Mouse (Mus musculus) erythroblast, adult 5-6 weeks (primary cell): ENCODE results near the gene Lsr. TPM values are rescaled to one million over a fixed set of nuclear protein-coding genes. Genes with fewer than 3 reads are reported as not detected.
A peak's percentile ranks its signal among the peaks of the same experiment; 100 is the strongest.
"Not testable (repeated sequence)": the region's sequence is repeated elsewhere in the genome, so short reads cannot be mapped to it uniquely, and the experiment has no call there.

ENCODE experiments used
- ATAC-seq: replicated peaks from 2 replicates; pipeline ENCODE4 v1.8.0; 2016; ENCODE audit warnings: moderate number of reproducible peaks, mild to moderate bottlenecking, moderate TSS enrichment, inconsistent platforms; ENCODE audit not compliant: poor library complexity, low FRiP score, severe bottlenecking
- total RNA-seq, 2 experiments: library from RNA; stranded (forward) in 1 of 2; stranded (reverse) in 1 of 2; fragments of 150-400 nt in 1 of 2; fragments of 200-764, 138-1000 nt in 1 of 2; gene quantifications; 2 replicates each; pipeline versions ENCODE4 v1.2.3 to v1.2.4; 2015 to 2017; ENCODE audit warnings: low replicate concordance in 2 of 2

The Lsr gene
- total RNA-seq, 2 experiments from 2014 or later: 0.77 to 2.9 TPM

DNA sequence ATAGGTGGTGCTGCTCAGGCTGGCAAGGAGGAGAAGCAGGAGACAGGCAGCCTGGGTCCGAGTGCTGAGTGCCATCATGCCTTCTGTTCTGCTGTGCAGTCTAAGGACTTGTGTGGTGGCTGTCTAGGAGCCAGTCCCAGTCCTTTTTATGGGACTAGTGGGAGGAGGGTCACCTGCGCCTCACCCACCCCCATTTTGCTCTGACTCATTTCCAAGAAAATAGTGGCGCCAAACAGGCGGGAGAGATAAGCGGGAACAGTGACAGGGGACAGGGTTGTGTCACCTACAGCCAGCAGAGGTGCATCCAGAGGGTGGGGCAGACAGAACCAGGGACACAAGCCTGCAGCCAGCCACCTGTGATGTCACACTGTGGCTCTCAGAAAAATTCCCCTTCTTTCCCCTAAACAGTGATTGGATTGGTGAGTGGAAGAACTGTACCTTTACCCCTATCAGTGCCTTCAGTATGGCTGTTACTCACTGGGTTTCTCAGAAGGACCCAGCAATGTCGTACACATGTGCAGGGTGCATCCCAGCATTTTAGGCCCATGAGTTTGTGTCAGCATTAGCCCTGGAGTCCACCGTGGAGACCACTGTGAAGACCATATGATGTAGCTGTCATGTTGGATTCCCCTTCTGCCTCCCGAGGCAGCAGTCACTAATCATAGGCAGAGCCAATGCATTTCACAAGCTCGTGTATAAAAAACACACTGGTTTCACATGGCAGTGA is 29.2 kb downstream of the Lsr start, which contains the start of gene Hamp:
Hamp (minus strand) TSS at position 124 of the 727 bp plus-strand sequence.
- no peak for ATAC-seq

DNA sequence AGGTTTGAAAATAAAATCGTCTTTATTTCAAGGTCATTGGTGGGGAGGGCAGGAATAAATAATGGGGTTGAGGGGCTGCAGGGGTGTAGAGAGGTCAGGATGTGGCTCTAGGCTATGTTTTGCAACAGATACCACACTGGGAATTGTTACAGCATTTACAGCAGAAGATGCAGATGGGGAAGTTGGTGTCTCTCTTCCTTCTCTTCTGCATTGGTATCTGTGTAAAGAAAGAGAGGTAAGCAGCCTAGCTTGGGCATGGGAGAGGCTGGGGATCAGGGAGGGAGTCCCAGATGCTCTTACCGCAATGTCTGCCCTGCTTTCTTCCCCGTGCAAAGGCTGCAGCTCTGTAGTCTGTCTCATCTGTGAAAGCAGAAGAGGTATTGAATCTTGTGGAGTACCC is 30.9 kb downstream of the Lsr start:
- ATAC-seq: not testable (repeated sequence)

DNA sequence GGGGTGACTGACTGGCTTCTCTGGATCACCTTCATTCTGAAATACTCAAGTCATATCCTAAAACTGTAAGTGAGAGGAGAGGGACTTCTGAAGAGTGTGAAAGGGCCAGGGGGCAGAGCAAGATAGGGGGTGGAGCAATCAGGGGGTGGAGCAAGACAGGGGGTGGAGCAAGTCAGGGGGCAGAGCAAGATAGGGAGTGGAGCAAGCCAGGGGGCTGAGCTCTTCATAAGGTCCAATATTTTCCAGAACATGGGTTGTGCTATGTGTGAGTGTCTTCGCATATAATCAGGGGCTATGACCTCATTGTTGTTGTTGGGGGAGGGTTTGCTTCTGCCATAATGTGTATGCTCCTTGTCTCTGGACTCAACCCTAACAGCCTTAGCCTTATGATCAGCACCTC is 33.2 kb downstream of the Lsr start:
- ATAC-seq: not testable (repeated sequence)

DNA sequence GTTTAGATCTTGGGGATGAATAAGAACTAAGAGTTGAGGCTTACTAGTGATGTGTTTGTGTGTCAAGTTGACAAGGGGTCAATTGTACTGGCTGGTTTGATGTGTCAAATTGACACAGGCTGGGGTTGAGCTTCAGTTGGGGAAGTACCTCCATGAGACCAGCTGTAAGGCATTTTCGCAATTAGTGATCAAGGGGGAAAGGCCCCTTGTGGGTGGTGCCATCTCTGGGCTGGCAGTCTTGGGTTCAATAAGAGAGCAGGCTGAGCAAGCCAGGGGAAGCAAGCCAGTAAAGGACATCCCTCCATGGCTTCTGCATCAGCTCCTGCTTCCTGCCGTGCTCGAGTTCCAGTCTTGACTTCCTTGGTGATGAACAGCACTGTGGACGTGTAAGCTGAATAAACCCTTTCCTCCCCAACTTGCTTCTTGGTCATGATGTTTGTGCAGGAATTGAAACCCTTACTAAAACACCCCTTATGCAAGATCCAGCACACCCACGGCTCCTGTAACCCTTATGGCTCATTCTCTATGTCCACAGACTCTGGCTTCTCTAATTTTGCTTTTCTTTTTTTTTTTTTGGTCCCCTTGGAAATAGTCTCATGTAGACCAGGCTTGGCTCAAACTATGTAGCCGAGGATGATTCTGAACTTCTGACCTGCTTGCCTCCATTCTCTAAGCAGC is 37.7 kb downstream of the Lsr start:
- ATAC-seq: not testable (repeated sequence)

DNA sequence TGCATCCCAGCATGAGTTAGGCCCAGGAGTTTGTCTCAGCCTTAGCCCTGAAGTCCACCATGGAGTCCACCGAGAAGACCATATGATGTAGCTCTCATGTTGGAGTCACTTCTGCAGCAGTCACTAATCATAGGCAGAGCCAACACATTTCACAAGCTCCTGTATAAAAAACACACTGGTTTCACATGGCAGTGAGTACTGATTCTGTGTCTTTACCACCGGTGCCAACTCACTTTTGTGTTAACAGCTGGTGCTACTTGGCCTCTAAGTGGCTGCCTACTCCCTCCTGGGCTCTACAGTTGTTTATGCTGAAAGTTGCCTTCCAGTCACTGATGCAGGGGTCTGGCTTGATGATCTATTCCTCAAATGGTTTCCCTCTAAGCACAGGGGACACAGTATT is 48.7 kb downstream of the Lsr start, which contains the start of gene Hamp2:
Hamp2 (minus strand) TSS at position 101 of the 400 bp plus-strand sequence.
- not testable (repeated sequence) for ATAC-seq

DNA sequence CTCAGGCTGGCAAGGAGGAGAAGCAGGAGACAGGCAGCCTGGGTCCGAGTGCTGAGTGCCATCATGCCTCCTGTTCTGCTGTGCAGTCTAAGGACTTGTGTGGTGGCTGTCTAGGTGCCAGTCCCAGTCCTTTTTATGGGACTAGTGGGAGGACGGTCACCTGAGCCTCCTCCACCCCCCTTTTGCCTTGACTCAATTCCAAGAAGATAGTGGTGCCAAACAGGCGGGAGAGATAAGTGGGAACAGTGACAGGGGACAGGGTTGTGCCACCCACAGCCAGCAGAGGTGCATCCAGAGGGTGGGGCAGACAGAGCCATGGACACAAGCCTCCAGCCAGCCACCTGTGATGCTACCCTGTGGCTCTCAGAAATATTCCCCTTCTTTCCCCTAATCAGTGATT is 49.2 kb downstream of the Lsr start:
- ATAC-seq: no peak

DNA sequence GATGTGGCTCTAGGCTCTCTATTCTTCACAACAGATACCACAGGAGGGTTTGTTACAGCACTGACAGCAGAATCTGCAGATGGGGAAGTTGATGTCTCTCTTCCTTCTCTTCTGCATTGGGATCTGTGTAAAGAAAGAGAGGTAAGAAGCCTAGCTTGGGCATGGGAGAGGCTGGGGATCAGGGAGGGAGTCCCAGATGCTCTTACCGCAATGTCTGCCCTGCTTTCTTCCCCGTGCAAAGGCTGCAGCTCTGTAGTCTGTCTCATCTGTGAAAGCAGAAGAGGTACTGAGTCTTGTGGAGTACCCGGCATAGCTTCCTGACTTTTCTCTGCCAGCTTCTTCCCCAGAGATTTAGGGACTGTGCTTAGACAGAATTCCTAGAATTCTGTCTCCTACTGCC is 50.8 kb downstream of the Lsr start:
- not testable (repeated sequence) for ATAC-seq

DNA sequence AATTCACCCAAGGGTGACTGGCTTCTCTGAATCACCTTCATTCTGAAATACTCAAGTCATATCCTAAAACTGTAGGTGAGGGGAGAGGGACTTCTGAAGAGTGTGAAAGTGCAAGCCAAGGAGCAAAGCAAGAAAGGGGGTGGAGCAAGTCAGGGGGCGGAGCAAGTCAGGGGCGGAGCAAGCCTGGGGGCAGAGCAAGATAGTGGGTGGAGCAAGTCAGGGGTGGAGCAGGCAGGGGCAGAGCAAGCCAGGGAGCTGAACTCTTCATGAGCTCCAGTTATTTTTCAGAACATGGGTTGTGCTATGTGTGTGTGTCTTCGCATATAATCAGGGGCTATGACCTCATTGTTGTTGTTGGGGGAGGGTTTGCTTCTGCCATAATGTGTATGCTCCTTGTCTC is 53.0 kb downstream of the Lsr start:
- peak; percentile 62 for ATAC-seq

DNA sequence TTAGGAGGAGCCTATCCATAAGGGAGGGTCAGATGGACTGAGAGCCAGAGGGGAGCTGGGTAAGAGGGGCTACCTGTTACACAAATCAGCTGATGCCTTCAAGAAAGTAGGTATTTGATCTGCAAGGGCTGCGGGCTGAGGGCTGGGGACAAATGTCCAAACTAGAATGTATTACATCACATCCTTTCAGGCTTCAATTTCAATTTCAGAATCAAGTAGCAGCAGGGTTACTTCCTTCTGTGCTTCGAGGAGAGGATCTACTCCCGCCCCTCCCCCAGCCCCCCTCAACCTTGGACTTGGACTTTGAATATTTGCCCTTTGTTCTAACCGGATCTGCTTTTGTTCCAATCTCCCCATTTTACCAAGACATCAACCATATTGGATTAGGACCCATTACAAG is 56.0 kb downstream of the Lsr start:
- no peak for ATAC-seq

DNA sequence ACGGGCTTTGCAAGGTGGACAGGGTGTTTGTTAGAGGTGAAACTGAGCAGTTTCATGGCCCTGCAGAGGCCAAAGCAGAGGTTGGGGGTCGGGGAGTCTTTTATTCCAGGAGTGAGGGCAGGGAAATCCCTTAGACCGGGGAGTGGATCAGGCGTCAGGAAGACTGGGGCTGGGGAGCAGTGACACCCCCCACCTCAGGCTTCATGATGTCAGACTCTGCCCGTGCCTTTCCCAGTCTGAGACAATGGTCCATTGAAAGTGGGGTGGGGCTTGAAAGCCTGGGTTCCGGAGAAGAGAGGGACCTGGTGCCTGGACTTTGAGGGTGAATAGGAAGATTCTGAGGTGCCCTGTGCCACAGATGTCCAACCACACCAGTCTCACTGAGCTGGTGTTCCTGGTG is 56.6 kb downstream of the Lsr start:
- ATAC-seq: no peak

DNA sequence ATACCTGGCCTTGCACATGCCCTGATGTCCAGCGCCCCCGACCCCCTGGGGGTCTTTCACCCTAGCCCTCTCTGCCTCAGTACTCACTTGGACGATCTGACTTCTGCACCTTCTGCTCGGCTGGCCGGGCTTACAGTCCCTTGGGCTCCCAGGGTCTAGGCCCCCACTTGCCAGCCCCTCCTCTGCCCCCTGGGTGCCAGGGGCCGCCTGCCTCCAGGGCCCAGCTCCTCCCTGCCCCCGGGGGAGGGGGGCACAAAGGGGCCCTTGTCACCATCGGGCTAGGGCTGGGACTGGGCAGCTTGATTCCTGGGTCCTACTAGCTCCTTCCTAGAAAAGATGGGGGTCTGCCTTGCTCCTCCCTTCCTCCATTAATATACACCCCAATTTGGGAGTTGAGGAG is 58.5 kb downstream of the Lsr start, which contains the start of gene Mag:
Mag (minus strand) TSS at position 142 of the 400 bp plus-strand sequence.
- ATAC-seq: no peak

DNA sequence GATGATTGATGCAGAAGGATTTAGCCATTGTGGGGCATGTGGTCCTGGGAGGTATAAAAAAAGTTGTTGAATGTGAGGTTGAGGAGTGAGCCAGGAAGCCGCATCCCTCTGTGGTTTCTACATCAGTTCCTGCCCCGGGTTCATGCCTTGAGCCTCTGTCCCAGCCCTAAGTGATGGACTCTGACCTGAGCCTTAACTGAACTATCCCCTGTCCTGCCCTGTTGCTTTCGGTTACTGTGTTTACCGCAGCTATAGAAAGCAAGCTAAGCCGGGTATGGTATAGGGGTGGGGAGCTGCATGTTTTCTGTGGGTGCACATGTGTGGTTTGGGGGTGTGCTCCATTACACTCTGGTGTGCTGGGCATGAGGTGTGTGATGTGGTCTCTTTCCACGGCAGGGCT is 63.5 kb downstream of the Lsr start:
- no peak for ATAC-seq

DNA sequence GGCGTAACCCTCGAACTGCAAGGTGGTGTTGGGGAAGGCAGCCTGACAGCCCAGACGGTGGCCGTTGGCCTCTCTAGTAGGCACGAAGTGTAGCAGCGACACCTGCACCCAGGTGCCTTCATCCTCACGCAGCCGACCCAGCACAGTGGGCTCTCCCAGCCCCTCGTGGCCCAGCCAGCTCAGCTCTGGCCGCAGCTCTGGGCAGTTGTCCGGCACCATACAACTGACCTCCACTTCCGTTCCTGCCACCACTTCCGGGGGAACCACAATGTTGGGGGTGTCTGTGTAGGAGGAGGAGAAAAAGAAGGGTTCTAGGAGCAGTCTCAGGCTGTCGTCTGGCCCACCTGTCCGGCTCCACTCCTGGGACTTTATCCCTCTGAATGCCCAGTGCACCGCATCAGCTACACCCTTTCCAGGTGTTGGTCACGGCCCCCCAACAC is 64.3 kb downstream of the Lsr start:
- ATAC-seq: no peak

DNA sequence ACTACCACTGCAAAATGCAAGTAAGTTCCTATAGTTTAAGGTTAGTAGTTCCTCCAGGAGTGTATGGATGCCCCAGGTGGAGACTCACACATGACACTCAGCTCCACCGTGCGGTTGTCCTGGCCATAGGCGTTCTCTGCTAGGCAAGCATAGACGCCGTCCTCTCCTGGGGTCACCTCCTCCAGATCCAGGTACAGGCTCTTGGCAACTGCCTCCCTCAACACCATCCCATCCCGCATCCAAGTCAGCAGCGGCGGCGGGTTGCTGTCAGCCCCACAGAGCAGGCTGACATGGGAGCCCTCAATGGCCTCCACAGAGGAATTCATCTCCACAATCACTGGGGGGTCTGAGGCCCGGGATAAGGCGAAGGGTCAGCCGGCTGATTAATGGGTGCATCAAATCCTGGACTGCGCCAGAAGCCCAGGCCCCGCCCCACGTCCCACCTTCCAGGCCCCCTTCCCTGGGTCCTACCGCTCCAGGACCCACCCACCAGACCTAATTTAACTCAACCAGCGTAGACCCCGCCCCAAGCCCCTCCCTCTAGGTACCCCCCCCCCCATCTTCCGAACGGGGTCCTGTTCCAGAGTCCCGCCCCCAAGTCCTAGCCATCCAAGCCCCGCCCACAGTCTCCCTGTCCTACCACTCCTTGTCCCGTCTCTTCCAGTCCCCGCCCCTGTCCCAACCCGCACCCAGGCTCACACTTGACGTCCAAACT is 64.8 kb downstream of the Lsr start:
- no peak for ATAC-seq

Other genes with a start within 250 kb of the Lsr start
- 28.4 and 42.4 TPM in 2 replicates for gene Tmem147, start 243.9 kb downstream of the Lsr start, total RNA-seq (2015; ENCODE audit: low replicate concordance)
- 9.4 and 12.8 TPM in 2 replicates for gene Tmem147, start 243.9 kb downstream of the Lsr start, total RNA-seq (2017; ENCODE audit: low replicate concordance)
- not detected in 2 replicates for gene Gapdhs, start 229.8 kb downstream of the Lsr start, total RNA-seq (2015; ENCODE audit: low replicate concordance)
- not detected in 2 replicates for gene Gapdhs, start 229.8 kb downstream of the Lsr start, total RNA-seq (2017; ENCODE audit: low replicate concordance)
- not detected in 2 replicates for gene Sbsn, start 222.0 kb downstream of the Lsr start, total RNA-seq (2015; ENCODE audit: low replicate concordance)
- gene Sbsn, start 222.0 kb downstream of the Lsr start, total RNA-seq (2017; ENCODE audit: low replicate concordance): not detected in 2 replicates
- 7.7 and 29.0 TPM in 2 replicates for gene Dmkn, start 209.7 kb downstream of the Lsr start, total RNA-seq (2015; ENCODE audit: low replicate concordance)
- 5.3 and 10.9 TPM in 2 replicates for gene Dmkn, start 209.7 kb downstream of the Lsr start, total RNA-seq (2017; ENCODE audit: low replicate concordance)
- not detected in 2 replicates for gene Krtdap, start 185.6 kb downstream of the Lsr start, total RNA-seq (2015; ENCODE audit: low replicate concordance)
- not detected in 2 replicates for gene Krtdap, start 185.6 kb downstream of the Lsr start, total RNA-seq (2017; ENCODE audit: low replicate concordance)
- 8.1 and 11.1 TPM in 2 replicates for gene Ffar2, start 149.7 kb downstream of the Lsr start, total RNA-seq (2015; ENCODE audit: low replicate concordance)
- 10.6 and 12.3 TPM in 2 replicates for gene Ffar2, start 149.7 kb downstream of the Lsr start, total RNA-seq (2017; ENCODE audit: low replicate concordance)
- gene Ffar3, start 117.3 kb downstream of the Lsr start, total RNA-seq (2015; ENCODE audit: low replicate concordance): not detected in 2 replicates
- not detected in 2 replicates for gene Ffar3, start 117.3 kb downstream of the Lsr start, total RNA-seq (2017; ENCODE audit: low replicate concordance)
- gene Ffar1, start 111.9 kb downstream of the Lsr start, total RNA-seq (2015; ENCODE audit: low replicate concordance): not detected in 2 replicates
- not detected in 2 replicates for gene Ffar1, start 111.9 kb downstream of the Lsr start, total RNA-seq (2017; ENCODE audit: low replicate concordance)
- gene Cd22, start 93.1 kb downstream of the Lsr start, total RNA-seq (2015; ENCODE audit: low replicate concordance): 1.0 and 19.6 TPM in 2 replicates
- gene Cd22, start 93.1 kb downstream of the Lsr start, total RNA-seq (2017; ENCODE audit: low replicate concordance): 0.42 TPM in 1 of 2 replicates, not detected in the other
- not detected in 2 replicates for gene Mag, start 58.6 kb downstream of the Lsr start, total RNA-seq (2015; ENCODE audit: low replicate concordance)
- 0.70 TPM in 1 of 2 replicates, not detected in the other for gene Mag, start 58.6 kb downstream of the Lsr start, total RNA-seq (2017; ENCODE audit: low replicate concordance)
- gene Hamp2, start 48.8 kb downstream of the Lsr start, total RNA-seq (2015; ENCODE audit: low replicate concordance): not detected in 2 replicates
- not detected in 2 replicates for gene Hamp2, start 48.8 kb downstream of the Lsr start, total RNA-seq (2017; ENCODE audit: low replicate concordance)
- gene Hamp, start 29.4 kb downstream of the Lsr start, total RNA-seq (2015; ENCODE audit: low replicate concordance): not detected in 2 replicates
- gene Hamp, start 29.4 kb downstream of the Lsr start, total RNA-seq (2017; ENCODE audit: low replicate concordance): not detected in 2 replicates
- gene Usf2, start 16.7 kb downstream of the Lsr start, total RNA-seq (2015; ENCODE audit: low replicate concordance): 36.5 and 39.3 TPM in 2 replicates
- 47.0 and 47.3 TPM in 2 replicates for gene Usf2, start 16.7 kb downstream of the Lsr start, total RNA-seq (2017; ENCODE audit: low replicate concordance)
- not detected in 2 replicates for gene Fam187b, start 326 bp upstream of the Lsr start, total RNA-seq (2015; ENCODE audit: low replicate concordance)
- gene Fam187b, start 326 bp upstream of the Lsr start, total RNA-seq (2017; ENCODE audit: low replicate concordance): not detected in 2 replicates
- 183 and 286 TPM in 2 replicates for gene Fxyd5, start 69.0 kb upstream of the Lsr start, total RNA-seq (2015; ENCODE audit: low replicate concordance)
- 67.1 and 90.7 TPM in 2 replicates for gene Fxyd5, start 69.0 kb upstream of the Lsr start, total RNA-seq (2017; ENCODE audit: low replicate concordance)
- gene Fxyd7, start 78.0 kb upstream of the Lsr start, total RNA-seq (2015; ENCODE audit: low replicate concordance): not detected in 2 replicates
- gene Fxyd7, start 78.0 kb upstream of the Lsr start, total RNA-seq (2017; ENCODE audit: low replicate concordance): not detected in 2 replicates
- gene Fxyd1, start 83.7 kb upstream of the Lsr start, total RNA-seq (2015; ENCODE audit: low replicate concordance): not detected in 2 replicates
- not detected in 2 replicates for gene Fxyd1, start 83.7 kb upstream of the Lsr start, total RNA-seq (2017; ENCODE audit: low replicate concordance)
- gene Lgi4, start 85.9 kb upstream of the Lsr start, total RNA-seq (2015; ENCODE audit: low replicate concordance): not detected in 2 replicates
- gene Lgi4, start 85.9 kb upstream of the Lsr start, total RNA-seq (2017; ENCODE audit: low replicate concordance): not detected in 2 replicates
- not detected in 2 replicates for gene Fxyd3, start 103.2 kb upstream of the Lsr start, total RNA-seq (2015; ENCODE audit: low replicate concordance)
- gene Fxyd3, start 103.2 kb upstream of the Lsr start, total RNA-seq (2017; ENCODE audit: low replicate concordance): not detected in 2 replicates
- 4.0 and 10.0 TPM in 2 replicates for gene Hpn, start 141.8 kb upstream of the Lsr start, total RNA-seq (2015; ENCODE audit: low replicate concordance)
- gene Hpn, start 141.8 kb upstream of the Lsr start, total RNA-seq (2017; ENCODE audit: low replicate concordance): 0.77 and 6.7 TPM in 2 replicates
- gene Scn1b, start 153.5 kb upstream of the Lsr start, total RNA-seq (2015; ENCODE audit: low replicate concordance): 1.2 TPM in 1 of 2 replicates, not detected in the other
- 1.2 TPM in 1 of 2 replicates, not detected in the other for gene Scn1b, start 153.5 kb upstream of the Lsr start, total RNA-seq (2017; ENCODE audit: low replicate concordance)
- gene Gramd1a, start 182.4 kb upstream of the Lsr start, total RNA-seq (2015; ENCODE audit: low replicate concordance): 20.9 and 27.9 TPM in 2 replicates
- gene Gramd1a, start 182.4 kb upstream of the Lsr start, total RNA-seq (2017; ENCODE audit: low replicate concordance): 4.9 and 6.2 TPM in 2 replicates